Mouse (Mus musculus) heart, postnatal 10 days (tissue): ENCODE results near the gene Txndc8. TPM values are rescaled to one million over a fixed set of nuclear protein-coding genes. Genes with fewer than 3 reads are reported as not detected.
A peak's percentile ranks its signal among the peaks of the same experiment; 100 is the strongest.

Experiments
- DNase-seq, 2 experiments: peaks; one replicate each; pipeline ENCODE4 v3.0.0; 2021
- intact Hi-C: fragments of 180-260 bp; cut with DNase I; formaldehyde crosslinking; loops from one replicate; pipeline ENCODE4 v1.15.1; 2025
- total RNA-seq, 2 experiments: library from RNA; stranded (reverse); gene quantifications; 2 replicates each; pipeline ENCODE4 v1.2.3; 2021

The Txndc8 gene
- total RNA-seq, 2 experiments from 2014 or later: not detected

- DNase-seq: no peak
- intact Hi-C loops: loop anchor here (5.0 kb wide), 1 partner anchor 120 kb away; no protein-coding TSS in a partner anchor
Observed at GRCm38 (mm10) chr4:57957200-57958085, 51.5 kb downstream of the Txndc8 start.

GRCm38 (mm10) chr4:57956029-57956960, 52.6 kb downstream of the Txndc8 start, which contains the start of gene Txn1:
Txn1 (minus strand) TSS chr4:57956411.
- DNase-seq: peak; percentile 98
- intact Hi-C loops: loop anchor here (5.0 kb wide), 1 partner anchor 121 kb away; no protein-coding TSS in a partner anchor

- DNase-seq: peak; percentile 68 to 69
- intact Hi-C loops: loop anchor here (5.0 kb wide), 1 partner anchor 122 kb away; no protein-coding TSS in a partner anchor
Observed at GRCm38 (mm10) chr4:57955544-57955958, 53.4 kb downstream of the Txndc8 start.

- intact Hi-C loops: loop anchor here (5.0 kb wide), 1 partner anchor 122 kb away; no protein-coding TSS in a partner anchor
- peak; percentile 9 to 12 for DNase-seq
Observed at GRCm38 (mm10) chr4:57954991-57955390, 53.9 kb downstream of the Txndc8 start.

GRCm38 (mm10) chr4:57954580-57954979, 54.3 kb downstream of the Txndc8 start:
- DNase-seq: no peak
- intact Hi-C loops: no loop called here

GRCm38 (mm10) chr4:57953796-57954195, 55.1 kb downstream of the Txndc8 start:
- no peak for DNase-seq
- intact Hi-C loops: no loop called here

- DNase-seq: no peak
- intact Hi-C loops: no loop called here
Observed at GRCm38 (mm10) chr4:57952891-57953290, 56.0 kb downstream of the Txndc8 start.

GRCm38 (mm10) chr4:57952416-57952815, 56.5 kb downstream of the Txndc8 start:
- DNase-seq: no peak
- intact Hi-C loops: no loop called here

- DNase-seq: no peak
- intact Hi-C loops: no loop called here
Observed at GRCm38 (mm10) chr4:57949866-57950265, 59.1 kb downstream of the Txndc8 start.

- no peak for DNase-seq
- intact Hi-C loops: no loop called here
Observed at GRCm38 (mm10) chr4:57947476-57947875, 61.4 kb downstream of the Txndc8 start.

- intact Hi-C loops: no loop called here
- no peak for DNase-seq
Observed at GRCm38 (mm10) chr4:57947036-57947435, 61.9 kb downstream of the Txndc8 start.

GRCm38 (mm10) chr4:57942892-57943291, 66.0 kb downstream of the Txndc8 start:
- no peak for DNase-seq
- intact Hi-C loops: no loop called here

- intact Hi-C loops: no loop called here
Observed at GRCm38 (mm10) chr4:57940631-57941030, 68.3 kb downstream of the Txndc8 start.

GRCm38 (mm10) chr4:57937292-57937691, 71.6 kb downstream of the Txndc8 start:
- DNase-seq: no peak
- intact Hi-C loops: no loop called here

More at GRCm38 (mm10) chr4:57940631-57941030, 68.3 kb downstream of the Txndc8 start:
- no peak for DNase-seq

GRCm38 (mm10) chr4:57934181-57934580, 74.7 kb downstream of the Txndc8 start:
- DNase-seq: no peak
- intact Hi-C loops: no loop called here

Other genes with a start within 250 kb of the Txndc8 start
- gene D630039A03Rik, start 92.8 kb downstream of the Txndc8 start, total RNA-seq: under 1 TPM; 0.19 to 0.20 TPM
- gene Txn1, start 52.7 kb downstream of the Txndc8 start, total RNA-seq: 100 to 1,000 TPM; 161 to 178 TPM
- 10 to 100 TPM; 11.0 to 12.1 TPM for gene Svep1, start 197.7 kb upstream of the Txndc8 start, total RNA-seq